Comparison of ENCODE assay signal across 23 mouse cellular contexts in the genomic region with DNA sequence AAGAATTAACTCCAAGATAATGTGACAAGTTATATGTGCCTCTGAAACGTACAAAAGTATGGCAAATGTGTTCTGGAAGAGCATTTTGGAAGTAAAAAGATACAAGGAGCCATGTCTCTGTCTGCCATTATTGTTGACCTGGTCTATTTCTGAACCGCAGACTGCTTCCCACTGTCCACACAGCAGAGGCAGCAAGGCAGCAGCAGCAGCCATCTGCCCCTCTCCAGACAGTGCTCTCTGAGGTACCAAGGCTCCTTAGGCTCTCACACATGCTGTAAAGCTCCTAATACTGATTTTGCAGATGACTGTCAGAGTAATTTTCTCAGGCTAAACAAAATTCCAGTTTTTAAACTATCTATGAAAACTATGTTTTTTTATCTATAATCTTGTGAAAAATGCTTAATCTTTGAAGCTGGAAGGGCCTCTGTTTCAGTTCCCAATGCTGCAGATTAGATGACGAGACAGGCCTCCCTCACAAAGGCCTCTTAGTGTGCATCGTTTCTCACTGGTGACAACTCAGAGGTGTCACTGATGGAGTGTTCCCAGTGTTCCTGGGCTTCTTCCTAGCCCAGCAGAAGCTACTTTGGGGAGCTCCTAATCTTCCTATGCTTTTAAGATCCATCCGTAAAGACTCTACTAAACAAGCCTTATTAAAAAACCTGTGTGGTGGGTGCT.
DNase-seq lines count a peak whose midpoint lies in the region; ATAC-seq and TF ChIP-seq lines count a peak whose summit lies in the region.
"Had no signal": no experiment of that assay in that cellular context is flagged by ENCODE, and none has a peak within 500 bp of the region (broad histone marks: within the 10 kb centered on the region; RNA-seq: fewer than 3 reads in every experiment).

No protein-coding gene starts in this region.

- peaks cover 23% of the 10 kb centered on the region for H3K4me1 ChIP-seq in heart, embryonic 12.5 days (replicated peaks)
- peaks cover 12% of the 10 kb centered on the region for H3K4me1 ChIP-seq in heart, embryonic 16.5 days (ENCODE audit: control insufficient read depth, insufficient read depth, low read length)
- H3K4me1 ChIP-seq: hindbrain, embryonic 15.5 days; limb, embryonic 13.5 days; liver, embryonic 12.5 days; neural tube, embryonic 15.5 days had no signal

- no peak overlapping the region for H3K9ac ChIP-seq in heart, embryonic 12.5 days
- no peak overlapping the region for H3K9ac ChIP-seq in heart, embryonic 16.5 days (ENCODE audit: low read length)
- H3K9ac ChIP-seq: forebrain, embryonic 13.5 days; hindbrain, embryonic 15.5 days; limb, embryonic 13.5 days; liver, embryonic 12.5 days; neural tube, embryonic 15.5 days had no signal

- whole genome bisulfite sequencing in heart, embryonic 12.5 days: 32% methylated on average over 5 of the region's 5 CpGs
- WGBS in heart, embryonic 16.5 days: 43% methylated on average over 5 of the region's 5 CpGs

- TF ChIP-seq CTCF in left cerebral cortex, adult 2 months (IDR thresholded peaks at IDR 0.05): no peak

- no peaks in the 10 kb centered on the region for H3K27me3 ChIP-seq in heart, embryonic 12.5 days (replicated peaks)
- H3K27me3 ChIP-seq in heart, embryonic 16.5 days (ENCODE audit: control insufficient read depth, insufficient read depth, low read length): no peaks in the 10 kb centered on the region
- H3K27me3 ChIP-seq: forebrain, embryonic 13.5 days; hindbrain, embryonic 15.5 days; limb, embryonic 13.5 days; neural tube, embryonic 15.5 days had no signal

- DNase-seq in frontal cortex, postnatal 10 days (ENCODE audit: low spot score in 2 of 2): no peak
- DNase-seq in heart, adult 8-10 months (ENCODE audit: low spot score): no peak
- DNase-seq in left cerebral cortex, adult 2 months (ENCODE audit: extremely low spot score in 1 of 2, low spot score in 2 of 2): no peak
- DNase-seq in left cerebral cortex, adult 8-10 months (ENCODE audit: low spot score in 2 of 2): no peak
- DNase-seq in spleen, postnatal 4 days (ENCODE audit: low spot score in 2 of 2): no peak
- DNase-seq: adrenal gland, postnatal 25 days; cerebellum, adult 11 months; kidney, adult 9 months; kidney, postnatal 14 days; layer of hippocampus, postnatal 36 days; lung, adult 18-20 months; lung, postnatal 4 days; right cerebral cortex, adult 18-20 months; thymus, adult 18-20 months; thymus, postnatal 36 days had no signal

- H3K36me3 ChIP-seq in heart, embryonic 12.5 days: no peaks in the 10 kb centered on the region
- H3K36me3 ChIP-seq in heart, embryonic 16.5 days (ENCODE audit: control insufficient read depth, insufficient read depth): peaks cover 3% of the 10 kb centered on the region; the same call in 1 of the 2 replicates
- H3K36me3 ChIP-seq: hindbrain, embryonic 15.5 days; limb, embryonic 13.5 days; liver, embryonic 12.5 days had no signal

- H3K4me3 ChIP-seq in heart, embryonic 12.5 days: no peak overlapping the region
- H3K4me3 ChIP-seq in left cerebral cortex, adult 2 months: no peak overlapping the region
- H3K4me3 ChIP-seq in heart, embryonic 16.5 days (ENCODE audit: low read length): no peak overlapping the region
- H3K4me3 ChIP-seq: forebrain, embryonic 13.5 days; hindbrain, embryonic 15.5 days; limb, embryonic 13.5 days; liver, embryonic 12.5 days; neural tube, embryonic 15.5 days had no signal

- peak overlapping the region; percentile 79 for H3K27ac ChIP-seq in heart, embryonic 12.5 days (ENCODE audit: poor library complexity, severe bottlenecking)
- peak overlapping the region; percentile 17; the same call in 1 of the 2 replicates for H3K27ac ChIP-seq in left cerebral cortex, adult 2 months
- peak overlapping the region; percentile 71 for H3K27ac ChIP-seq in heart, embryonic 16.5 days (ENCODE audit: low read length)
- H3K27ac ChIP-seq: forebrain, embryonic 13.5 days; hindbrain, embryonic 15.5 days; limb, embryonic 13.5 days; liver, embryonic 12.5 days; neural tube, embryonic 15.5 days had no signal

- intact Hi-C loops in left cerebral cortex, adult 2 months (cut with DNase I): no loop called here

- peak overlapping the region; percentile 25; the same call in 1 of the 2 replicates for H3K4me2 ChIP-seq in heart, embryonic 12.5 days
- H3K4me2 ChIP-seq in heart, embryonic 16.5 days (ENCODE audit: low read depth, low read length): no peak overlapping the region
- H3K4me2 ChIP-seq: forebrain, embryonic 13.5 days; hindbrain, embryonic 15.5 days; limb, embryonic 13.5 days; liver, embryonic 12.5 days; neural tube, embryonic 15.5 days had no signal

- peak; percentile 42; the same call in 1 of the 2 replicates for ATAC-seq in frontal cortex, adult (ENCODE audit: low TSS enrichment)
- no peak for ATAC-seq in heart, embryonic 12.5 days (ENCODE audit: insufficient number of reproducible peaks, low FRiP score)
- ATAC-seq in heart, embryonic 16.5 days (replicated peaks; ENCODE audit: extremely low read depth, insufficient read depth, low FRiP score): peak; percentile 62; the same call in 1 of the 2 replicates
- ATAC-seq: forebrain, embryonic 13.5 days had no signal

- no peaks in the 10 kb centered on the region for H3K9me3 ChIP-seq in heart, embryonic 12.5 days (replicated peaks)
- peaks cover 3% of the 10 kb centered on the region; the same call in 1 of the 2 replicates for H3K9me3 ChIP-seq in heart, embryonic 16.5 days (replicated peaks; ENCODE audit: control insufficient read depth, low read length)
- H3K9me3 ChIP-seq: forebrain, embryonic 13.5 days; hindbrain, embryonic 15.5 days; limb, embryonic 13.5 days; liver, embryonic 12.5 days; neural tube, embryonic 15.5 days had no signal

Comparison
In these comparisons a context has a peak if more than half of its experiments do, and no peak if none do; other contexts are left out.
1. H3K27ac ChIP-seq: peak in every context shown above with its lines; median percentile 79 in heart, embryonic 12.5 days; 71 in heart, embryonic 16.5 days; 17 in left cerebral cortex, adult 2 months.